Mouse (Mus musculus) C2C12 (cell line): Measurements from ENCODE around the gene Nenf.

Experiments
- CTCF ChIP-seq: IDR thresholded peaks from one replicate; pipeline ENCODE4 v1.5.1; 2011; ENCODE audit not compliant: control insufficient read depth, insufficient read depth, insufficient read length
- FOSL1 ChIP-seq: IDR thresholded peaks from one replicate; pipeline ENCODE4 v1.8.0; 2011; ENCODE audit warnings: mild to moderate bottlenecking, low read length; ENCODE audit not compliant: poor library complexity, insufficient read depth, severe bottlenecking
- USF1 ChIP-seq: IDR thresholded peaks from one replicate; pipeline ENCODE4 v1.6.1; 2011; ENCODE audit warnings: low read depth, mild to moderate bottlenecking, control low read depth, moderate library complexity

- TF ChIP-seq CTCF = no peak
- TF ChIP-seq USF1 = no peak
- TF ChIP-seq FOSL1 = no peak
Measured at GRCm38 (mm10) chr1:191328019-191328441, 10.0 kb upstream of the Nenf start.
